23 mouse cellular contexts compared by ENCODE assay signal in genomic region chr9:104100822-104101221, GRCm38 (mm10). TPM values are rescaled to one million over a fixed set of nuclear protein-coding genes. Genes with fewer than 3 reads are reported as not detected.
A peak's percentile ranks its signal among the peaks of the same experiment; 100 is the strongest.
DNase-seq lines count a peak whose midpoint lies in the region; ATAC-seq and TF ChIP-seq lines count a peak whose summit lies in the region.
"Had no signal": no experiment of that assay in that cellular context is flagged by ENCODE, and none has a peak within 500 bp of the region (broad histone marks: within the 10 kb centered on the region; RNA-seq: fewer than 3 reads in every experiment).

No protein-coding gene starts in this region.

- H3K4me2 ChIP-seq in lung, postnatal 0 days (replicated peaks; ENCODE audit: low read depth, low read length): no peak overlapping the region
- peak overlapping the region; percentile 22 for H3K4me2 ChIP-seq in kidney, embryonic 15.5 days
- H3K4me2 ChIP-seq: forebrain, embryonic 15.5 days; hindbrain, embryonic 13.5 days; limb, embryonic 13.5 days; liver, embryonic 12.5 days; midbrain, embryonic 11.5 days; neural tube, embryonic 15.5 days had no signal

- no peaks in the 10 kb centered on the region for H3K36me3 ChIP-seq in lung, postnatal 0 days (ENCODE audit: insufficient read depth, low read length)
- no peaks in the 10 kb centered on the region for H3K36me3 ChIP-seq in kidney, embryonic 15.5 days
- H3K36me3 ChIP-seq: forebrain, embryonic 15.5 days; neural tube, embryonic 15.5 days had no signal

- H3K9ac ChIP-seq in lung, postnatal 0 days (replicated peaks; ENCODE audit: low read depth): no peak overlapping the region
- no peak overlapping the region for H3K9ac ChIP-seq in kidney, embryonic 15.5 days
- H3K9ac ChIP-seq: forebrain, embryonic 15.5 days; hindbrain, embryonic 13.5 days; limb, embryonic 13.5 days; liver, embryonic 12.5 days; neural tube, embryonic 15.5 days had no signal

- H3K4me3 ChIP-seq in lung, adult 2 months (replicated peaks; ENCODE audit: extremely low read depth, low read depth, low read length): peak overlapping the region; percentile 44
- no peak overlapping the region for H3K4me3 ChIP-seq in lung, postnatal 0 days (ENCODE audit: low read depth, low read length)
- no peak overlapping the region for H3K4me3 ChIP-seq in kidney, embryonic 15.5 days (replicated peaks)
- H3K4me3 ChIP-seq: forebrain, embryonic 15.5 days; hindbrain, embryonic 13.5 days; limb, embryonic 13.5 days; liver, embryonic 12.5 days; neural tube, embryonic 15.5 days had no signal

- WGBS in lung, adult 2 months: 46% methylated on average over 7 of the region's 7 CpGs
- 52% methylated on average over 7 of the region's 7 CpGs for whole genome bisulfite sequencing in lung, postnatal 0 days
- 49% methylated on average over 7 of the region's 7 CpGs for WGBS in kidney, embryonic 15.5 days

- ATAC-seq in lung, postnatal 0 days: no peak
- 0 out of 2 replicates have a peak, but pooled peaks have one; percentile 57 for ATAC-seq in kidney, embryonic 15.5 days (replicated peaks; ENCODE audit: low FRiP score)
- ATAC-seq: CD4-positive, CD25-positive, alpha-beta regulatory T cell, adult 4 months; forebrain, embryonic 15.5 days; liver, embryonic 12.5 days; Patski had no signal

- H3K27me3 ChIP-seq in lung, postnatal 0 days (replicated peaks; ENCODE audit: insufficient read depth, low read length): no peaks in the 10 kb centered on the region
- no peaks in the 10 kb centered on the region for H3K27me3 ChIP-seq in kidney, embryonic 15.5 days
- H3K27me3 ChIP-seq: forebrain, embryonic 15.5 days; hindbrain, embryonic 13.5 days; limb, embryonic 13.5 days; liver, embryonic 12.5 days; neural tube, embryonic 15.5 days; Patski had no signal

- TF ChIP-seq POLR2A in lung, adult 2 months (IDR thresholded peaks at IDR 0.05; ENCODE audit: borderline replicate concordance, extremely low read depth, low read depth, low read length): peak; percentile 8; the same call in 1 of the 2 replicates

- no peak for TF ChIP-seq CTCF in lung, adult 2 months (IDR thresholded peaks at IDR 0.05; ENCODE audit: insufficient read depth, low read length)
- no peak for TF ChIP-seq CTCF in lung, postnatal 0 days (IDR thresholded peaks at IDR 0.05)

- no peaks in the 10 kb centered on the region for H3K9me3 ChIP-seq in lung, postnatal 0 days (ENCODE audit: low read length)
- no peaks in the 10 kb centered on the region for H3K9me3 ChIP-seq in kidney, embryonic 15.5 days (replicated peaks)
- H3K9me3 ChIP-seq: forebrain, embryonic 15.5 days; hindbrain, embryonic 13.5 days; limb, embryonic 13.5 days; liver, embryonic 12.5 days; neural tube, embryonic 15.5 days had no signal

- peak; percentile 92 for DNase-seq in heart, adult 11 months
- DNase-seq in heart, postnatal 14 days: no peak
- DNase-seq in lung, adult 2 months: no peak
- DNase-seq in lung, postnatal 0 days (ENCODE audit: low spot score): no peak
- peak; percentile 39 to 43 for DNase-seq in kidney, postnatal 36 days
- DNase-seq in spleen, postnatal 4 days (ENCODE audit: low spot score in 2 of 2): no peak
- no peak for DNase-seq in thymus, postnatal 4 days
- DNase-seq: adrenal gland, adult 8-10 months; cerebellum, adult 2 months; cerebellum, postnatal 36 days; gastrocnemius, postnatal 14 days; heart, postnatal 10 days; thymus, adult 18-20 months had no signal

- intact Hi-C loops in heart, postnatal 14 days (cut with DNase I): no loop called here

- H3K27ac ChIP-seq in lung, postnatal 0 days (ENCODE audit: low read length): no peak overlapping the region
- H3K27ac ChIP-seq in kidney, embryonic 15.5 days: 0 out of 2 replicates have a peak overlapping the region, but pooled peaks have one; percentile 18
- H3K27ac ChIP-seq: forebrain, embryonic 15.5 days; hindbrain, embryonic 13.5 days; limb, embryonic 13.5 days; liver, embryonic 12.5 days; neural tube, embryonic 15.5 days had no signal

- H3K4me1 ChIP-seq in lung, adult 2 months (ENCODE audit: control insufficient read depth, insufficient read depth, low read length): peaks cover 3% of the 10 kb centered on the region
- H3K4me1 ChIP-seq in lung, postnatal 0 days (ENCODE audit: insufficient read depth, low read depth, low read length): no peaks in the 10 kb centered on the region
- H3K4me1 ChIP-seq in kidney, embryonic 15.5 days: peaks cover 23% of the 10 kb centered on the region
- H3K4me1 ChIP-seq: forebrain, embryonic 15.5 days; hindbrain, embryonic 13.5 days; liver, embryonic 12.5 days; neural tube, embryonic 15.5 days had no signal

- no peak for TF ChIP-seq EP300 in lung, postnatal 0 days (IDR thresholded peaks at IDR 0.05)

RNA-seq across cellular contexts. Expression of gene Ackr4, which starts 25.9 kb away (rescaled TPM):
- total RNA-seq in heart, postnatal 14 days (2021): 1 to 10 TPM; 6.4 to 9.1 TPM
- polyA plus RNA-seq in lung, adult 2 months (2012; rRNA removed): 8.2 and 15.3 TPM in 2 replicates
- 1.8 and 1.9 TPM in 2 replicates for polyA plus RNA-seq in lung, postnatal 0 days (2015; fragmentation: Nextera tagmentation; extraction: Ambion mirVana)
- polyA plus RNA-seq in kidney, embryonic 15.5 days (2015; fragmentation: Nextera tagmentation; extraction: Ambion mirVana): 1.8 and 3.1 TPM in 2 replicates
- total RNA-seq: megakaryocyte progenitor cell, adult 5-6 weeks had no signal

RNA-seq across cellular contexts. Expression of gene Acad11, which starts 37.6 kb away (rescaled TPM):
- total RNA-seq in heart, postnatal 14 days (2021): 10 to 100 TPM; 56.5 to 58.4 TPM
- polyA plus RNA-seq in lung, adult 2 months (2012; rRNA removed): 19.0 and 24.3 TPM in 2 replicates
- 9.1 and 11.2 TPM in 2 replicates for polyA plus RNA-seq in lung, postnatal 0 days (2015; fragmentation: Nextera tagmentation; extraction: Ambion mirVana)
- polyA plus RNA-seq in kidney, embryonic 15.5 days (2015; fragmentation: Nextera tagmentation; extraction: Ambion mirVana): 11.8 and 12.6 TPM in 2 replicates

RNA-seq across cellular contexts. Expression of gene Uba5, which starts 37.9 kb away (rescaled TPM):
- total RNA-seq in heart, postnatal 14 days (2021): 10 to 100 TPM; 18.4 to 20.3 TPM
- 13.5 and 19.2 TPM in 2 replicates for polyA plus RNA-seq in lung, adult 2 months (2012; rRNA removed)
- 36.8 and 42.1 TPM in 2 replicates for polyA plus RNA-seq in lung, postnatal 0 days (2015; fragmentation: Nextera tagmentation; extraction: Ambion mirVana)
- polyA plus RNA-seq in kidney, embryonic 15.5 days (2015; fragmentation: Nextera tagmentation; extraction: Ambion mirVana): 47.8 and 50.3 TPM in 2 replicates

Comparison
In these comparisons a context has a peak if more than half of its experiments do, and no peak if none do; other contexts are left out.
1. DNase-seq: peak in heart, adult 11 months (single experiment) and kidney, postnatal 36 days (2 of 2); none in heart, postnatal 14 days (0 of 2), lung, adult 2 months (single experiment), lung, postnatal 0 days (single experiment), spleen, postnatal 4 days (0 of 2) and thymus, postnatal 4 days (single experiment).